Mouse (Mus musculus) limb, embryonic 11.5 days (tissue): Measurements from ENCODE around the gene Map1s. TPM values are rescaled to one million over a fixed set of nuclear protein-coding genes. Genes with fewer than 3 reads are reported as not detected.

Experiments
- ATAC-seq: fragments of 200-750 bp; cut with Nextera tagmentation; 2 replicates; pipeline ENCODE4 v1.8.0; 2017; ENCODE audit warnings: low read depth; ENCODE audit not compliant: insufficient number of reproducible peaks, low FRiP score, low TSS enrichment
- DNase-seq: peaks from one replicate; pipeline ENCODE4 v3.0.0-alpha.2; 2015; ENCODE audit warnings: low spot score
- H3K27ac ChIP-seq: fragments of 300-500 bp; sonication (generic); replicated peaks from 2 replicates; pipeline ENCODE4 v1.5.1; 2014; ENCODE audit warnings: low read depth, mild to moderate bottlenecking, low read length
- H3K27me3 ChIP-seq: fragments of 300-500 bp; sonication (generic); 2 replicates; pipeline ENCODE4 v1.6.1; 2014; ENCODE audit warnings: mild to moderate bottlenecking, low read length, mixed read lengths; ENCODE audit not compliant: control insufficient read depth, insufficient read depth
- H3K36me3 ChIP-seq: fragments of 300-500 bp; sonication (generic); 2 replicates; pipeline ENCODE4 v1.6.1; 2014; ENCODE audit warnings: mild to moderate bottlenecking, low read length, moderate library complexity, mixed read lengths; ENCODE audit not compliant: control insufficient read depth, insufficient read depth
- H3K4me1 ChIP-seq: fragments of 300-500 bp; sonication (generic); 2 replicates; pipeline ENCODE4 v1.6.1; 2014; ENCODE audit warnings: low read length, mixed read lengths; ENCODE audit not compliant: control insufficient read depth, insufficient read depth
- H3K4me2 ChIP-seq: fragments of 300-500 bp; sonication (generic); 2 replicates; pipeline ENCODE4 v1.6.1; 2014; ENCODE audit warnings: low read depth, mild to moderate bottlenecking, moderate library complexity; ENCODE audit not compliant: severe bottlenecking
- H3K4me3 ChIP-seq: fragments of 300-500 bp; sonication (generic); 2 replicates; pipeline ENCODE4 v1.5.1; 2014; ENCODE audit warnings: low read depth, low read length
- H3K9ac ChIP-seq: fragments of 300-500 bp; sonication (generic); 2 replicates; pipeline ENCODE4 v1.6.1; 2014; ENCODE audit warnings: mild to moderate bottlenecking, low read length
- H3K9me3 ChIP-seq: fragments of 300-500 bp; sonication (generic); 2 replicates; pipeline ENCODE4 v1.6.1; 2016; ENCODE audit warnings: low read length; ENCODE audit not compliant: control insufficient read depth
- WGBS: fragments of 180-500 bp; shearing (Covaris S2); extraction: QIAGEN DNeasy Blood & Tissue Kit; methylation state at CpG from one replicate; pipeline ENCODE4 v1.1.7; 2014; 5-methylcytosine and 5-hydroxymethylcytosine counted together
- polyA plus RNA-seq: library from polyadenylated mRNA; unstranded; fragments of >200 nt; fragmentation: Nextera tagmentation; extraction: Ambion mirVana; gene quantifications from 2 replicates; pipeline ENCODE4 v1.2.1, GENCODE M21; 2014

The Map1s gene
- polyA plus RNA-seq, 1 experiment from 2014 or later: 42.3 TPM

DNA sequence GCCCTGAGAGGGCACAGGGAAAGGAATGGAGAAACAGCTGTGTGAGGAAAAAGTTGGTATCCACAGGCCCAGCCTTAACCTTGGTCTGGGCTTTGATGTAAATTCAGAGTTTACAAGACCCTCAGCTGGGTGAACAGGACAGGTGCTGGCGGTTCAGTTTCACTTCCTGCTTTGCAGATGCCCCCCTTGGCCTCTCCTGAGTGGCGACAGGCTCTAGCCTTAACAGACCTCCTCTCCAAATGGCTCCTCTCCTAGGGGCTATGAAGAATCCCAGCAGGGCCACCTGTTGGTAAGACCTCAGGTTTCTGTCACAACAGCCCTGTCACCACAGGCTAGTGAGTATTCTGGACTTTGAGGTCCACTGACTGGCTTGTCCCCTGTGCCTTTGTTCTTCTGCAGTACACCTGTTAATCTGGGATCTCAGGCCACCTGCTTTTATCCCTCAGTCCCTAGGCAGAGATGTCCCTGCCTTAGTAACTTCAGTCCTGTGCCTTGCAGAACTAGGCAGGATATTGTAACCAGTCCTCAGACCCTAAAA, 7.0 kb upstream of the Map1s start:
- no peaks in the 10 kb centered on the region for H3K9me3 ChIP-seq
- no peak overlapping the region for H3K4me2 ChIP-seq
- no peak overlapping the region; the same call in 1 of the 2 replicates for H3K4me3 ChIP-seq
- no peaks in the 10 kb centered on the region; the same call in 1 of the 2 replicates for H3K27me3 ChIP-seq
- DNase-seq: no peak
- no peak for ATAC-seq
- H3K27ac ChIP-seq: no peak overlapping the region
- H3K9ac ChIP-seq: no peak overlapping the region
- H3K36me3 ChIP-seq: peaks cover 12% of the 10 kb centered on the region
- H3K4me1 ChIP-seq: 0 out of 2 replicates have a peak, but pooled peaks cover 3% of the 10 kb centered on the region
- 37% methylated on average over 2 of the region's 2 CpGs for WGBS

DNA sequence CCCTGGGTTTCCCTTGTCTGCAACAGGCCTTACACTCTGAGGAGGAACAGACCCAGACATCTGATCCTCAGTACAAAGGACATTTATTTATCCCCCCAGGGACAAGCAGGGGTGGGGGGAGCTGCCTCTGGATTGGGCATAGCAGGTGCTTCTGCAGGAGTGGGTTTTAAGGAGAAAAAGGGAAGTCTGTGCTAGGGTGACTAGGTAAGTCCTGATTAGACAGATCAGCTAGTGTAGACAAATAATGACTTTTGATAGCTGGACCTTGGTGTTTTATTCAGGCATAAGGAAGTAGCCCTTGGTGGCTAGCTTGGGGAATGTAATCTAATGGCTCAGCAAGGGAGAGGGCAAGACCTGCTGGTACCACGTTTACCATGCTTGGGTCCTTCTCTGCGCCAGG, 6.5 kb upstream of the Map1s start:
- DNase-seq (no peak), ATAC-seq (no peak)
- H3K4me2 ChIP-seq: no peak overlapping the region
- H3K27me3 ChIP-seq: no peaks in the 10 kb centered on the region
- H3K9me3 ChIP-seq: no peaks in the 10 kb centered on the region
- H3K9ac ChIP-seq: no peak overlapping the region
- 0 out of 2 replicates have a peak, but pooled peaks cover 3% of the 10 kb centered on the region for H3K4me1 ChIP-seq
- H3K4me3 ChIP-seq: no peak overlapping the region
- H3K27ac ChIP-seq: no peak overlapping the region
- WGBS: 84% methylated on average over 2 of the region's 2 CpGs
- peaks cover 12% of the 10 kb centered on the region for H3K36me3 ChIP-seq

DNA sequence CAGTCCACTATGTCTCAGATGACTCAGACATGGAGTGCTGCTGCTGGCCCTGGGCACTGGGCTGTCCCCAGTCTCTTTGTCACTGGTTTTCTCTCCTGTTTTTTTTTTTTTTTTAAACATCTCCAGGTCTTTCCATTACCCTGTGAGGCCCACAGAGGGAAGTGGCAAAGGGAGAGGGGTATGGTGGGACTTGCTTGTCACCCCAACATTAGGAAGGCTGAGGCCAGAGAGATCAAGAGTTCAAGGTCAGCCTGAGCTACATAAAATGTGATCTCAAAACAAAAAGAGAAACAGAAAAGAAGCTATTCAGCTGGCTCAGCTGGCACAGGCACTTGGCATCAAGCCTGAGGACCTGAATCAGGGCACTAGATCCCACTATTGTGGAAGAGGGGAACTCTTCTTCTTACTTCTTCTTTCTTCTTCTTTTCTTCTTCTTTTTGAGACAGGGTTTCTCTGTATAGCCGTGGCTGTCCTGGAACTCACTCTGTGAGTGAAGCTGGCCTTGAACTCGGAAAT, 4.8 kb upstream of the Map1s start:
- 0 out of 2 replicates have a peak, but pooled peaks cover under 1% of the 10 kb centered on the region for H3K36me3 ChIP-seq
- ATAC-seq: no peak
- no peak overlapping the region for H3K9ac ChIP-seq
- no peaks in the 10 kb centered on the region for H3K27me3 ChIP-seq
- 0 out of 2 replicates have a peak, but pooled peaks cover 3% of the 10 kb centered on the region for H3K4me1 ChIP-seq
- no peak for DNase-seq
- 79% methylated on average over 2 of the region's 2 CpGs for WGBS
- H3K4me3 ChIP-seq: no peak overlapping the region
- H3K4me2 ChIP-seq: no peak overlapping the region
- H3K9me3 ChIP-seq: no peaks in the 10 kb centered on the region
- no peak overlapping the region for H3K27ac ChIP-seq

DNA sequence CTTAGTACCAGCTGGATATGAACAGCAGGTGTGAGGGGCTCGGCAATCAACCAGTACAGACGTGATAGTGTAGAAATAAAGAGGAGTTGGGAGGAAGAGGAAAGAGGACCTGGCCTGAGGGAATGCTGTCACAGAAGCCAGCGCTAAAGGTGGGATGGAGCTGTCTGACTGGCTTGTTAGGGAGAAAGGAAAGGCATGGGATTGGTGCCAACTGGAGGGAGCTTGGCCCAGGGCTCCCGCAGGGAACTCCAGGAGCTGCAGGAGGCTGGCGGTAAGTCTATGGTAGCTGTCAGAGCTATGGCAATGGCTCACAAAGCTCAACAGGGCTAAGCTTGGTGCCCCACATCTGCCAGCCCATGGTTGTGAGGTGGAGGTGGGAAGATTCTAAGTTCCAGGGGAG, 3.5 kb upstream of the Map1s start:
- no peaks in the 10 kb centered on the region for H3K36me3 ChIP-seq
- 0 out of 2 replicates have a peak overlapping the region, but pooled peaks have one; percentile 27 for H3K9ac ChIP-seq
- H3K27me3 ChIP-seq: no peaks in the 10 kb centered on the region
- no peak overlapping the region for H3K27ac ChIP-seq
- H3K9me3 ChIP-seq: no peaks in the 10 kb centered on the region
- ATAC-seq (no peak), DNase-seq (no peak)
- whole genome bisulfite sequencing: 36% methylated on average over 5 of the region's 5 CpGs
- H3K4me2 ChIP-seq: no peak overlapping the region
- peaks cover 5% of the 10 kb centered on the region for H3K4me1 ChIP-seq
- no peak overlapping the region for H3K4me3 ChIP-seq

DNA sequence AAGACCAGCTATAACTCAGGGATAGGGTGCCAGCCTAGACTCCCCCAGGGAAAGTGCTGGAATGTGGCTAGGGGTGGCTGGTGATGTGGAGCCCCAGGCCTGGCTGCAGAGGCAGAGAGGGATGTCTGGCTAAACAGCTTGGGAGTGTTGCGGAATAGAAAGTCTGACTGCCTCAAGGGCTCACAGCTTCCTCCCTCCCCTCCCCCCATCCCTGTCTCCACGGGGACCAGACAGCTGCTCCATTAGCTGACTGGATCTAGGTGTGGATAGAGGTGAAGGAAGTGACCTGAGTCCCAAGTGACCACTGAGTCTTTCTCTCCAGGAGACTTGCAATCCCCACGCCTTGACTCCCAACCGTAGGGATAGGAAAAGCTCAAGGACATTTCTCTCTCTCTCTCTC, 2.6 kb upstream of the Map1s start:
- Histone ChIP-seq H3K4me3 (no peak overlapping the region), H3K9ac (no peak overlapping the region; the same call in 1 of the 2 replicates), H3K4me2 (no peak overlapping the region), H3K36me3 (no peaks in the 10 kb centered on the region), H3K9me3 (no peaks in the 10 kb centered on the region), H3K4me1 (peaks cover 5% of the 10 kb centered on the region), H3K27ac (no peak overlapping the region), H3K27me3 (no peaks in the 10 kb centered on the region)
- 46% methylated on average over 4 of the region's 4 CpGs for WGBS
- ATAC-seq (no peak), DNase-seq (no peak)

DNA sequence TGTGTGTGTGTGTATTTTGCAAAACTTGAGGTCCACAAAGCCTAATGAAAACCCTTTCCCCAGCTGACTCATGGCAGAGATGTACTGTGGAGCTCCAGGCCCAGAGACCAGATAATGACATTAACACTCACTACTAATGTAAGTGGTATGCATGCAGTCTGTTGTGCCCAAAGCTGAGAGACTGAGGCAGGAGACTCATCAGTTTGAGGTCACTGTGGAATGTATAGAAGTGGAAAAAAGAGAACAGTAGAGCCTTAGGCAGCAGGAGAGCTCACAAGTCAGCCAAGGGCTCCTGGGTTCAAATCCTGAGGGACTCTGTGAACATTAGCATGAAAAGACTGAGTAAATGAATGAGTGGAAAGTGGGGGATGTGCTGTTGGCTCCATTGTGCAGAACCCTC, 2.1 kb upstream of the Map1s start:
- ATAC-seq (no peak), DNase-seq (no peak)
- no peaks in the 10 kb centered on the region for H3K9me3 ChIP-seq
- H3K27ac ChIP-seq: no peak overlapping the region
- H3K9ac ChIP-seq: no peak overlapping the region
- H3K27me3 ChIP-seq: no peaks in the 10 kb centered on the region
- peaks cover 5% of the 10 kb centered on the region for H3K4me1 ChIP-seq
- no peak overlapping the region for H3K4me2 ChIP-seq
- H3K4me3 ChIP-seq: no peak overlapping the region
- no peaks in the 10 kb centered on the region for H3K36me3 ChIP-seq

DNA sequence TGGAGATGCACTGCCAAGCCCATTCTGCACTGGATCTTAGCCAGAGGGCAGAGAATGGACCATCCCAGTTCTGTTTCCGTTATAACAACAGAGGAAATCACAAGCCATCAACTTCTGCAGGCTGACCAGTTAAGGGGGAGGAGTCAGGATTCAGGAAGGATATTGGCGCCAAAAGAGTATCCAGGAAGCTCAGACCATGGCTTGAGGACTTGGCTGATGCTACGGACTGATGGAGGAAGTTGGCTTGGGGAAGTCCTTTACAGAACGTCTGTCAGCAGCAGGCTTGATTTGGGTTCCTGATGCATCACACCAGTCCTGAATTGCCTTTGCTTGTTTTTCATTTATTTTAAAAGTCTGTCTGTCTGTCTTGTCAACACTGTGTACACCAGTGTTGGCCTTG, 1.2 kb upstream of the Map1s start:
- no peaks in the 10 kb centered on the region for H3K9me3 ChIP-seq
- no peaks in the 10 kb centered on the region for H3K36me3 ChIP-seq
- peaks cover 5% of the 10 kb centered on the region for H3K4me1 ChIP-seq
- no peaks in the 10 kb centered on the region for H3K27me3 ChIP-seq
- H3K4me2 ChIP-seq: no peak overlapping the region
- no peak overlapping the region for H3K4me3 ChIP-seq
- ATAC-seq (no peak), DNase-seq (no peak)
- WGBS: 69% methylated on average over 4 of the region's 4 CpGs
- H3K27ac ChIP-seq: no peak overlapping the region
- no peak overlapping the region; the same call in 1 of the 2 replicates for H3K9ac ChIP-seq

DNA sequence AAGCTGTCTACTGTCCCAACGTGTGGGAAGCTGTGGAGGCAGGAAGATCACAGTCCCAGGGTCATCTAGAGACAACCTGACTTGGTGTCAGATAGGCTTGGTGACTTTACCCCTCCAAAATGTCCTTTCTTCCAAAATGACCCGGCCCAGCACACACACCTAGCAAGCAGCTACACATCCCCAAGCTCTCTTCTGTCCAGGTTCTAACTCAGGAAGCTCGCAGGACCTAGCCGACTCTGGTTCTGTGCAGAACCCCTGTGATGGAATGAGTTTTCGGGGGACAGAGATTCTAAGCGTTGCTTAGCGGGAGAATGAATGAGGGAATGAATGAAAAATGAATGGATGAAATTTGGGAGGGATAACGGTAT, 285 bp upstream of the Map1s start:
- 19% methylated on average over 8 of the region's 8 CpGs for WGBS
- Histone ChIP-seq H3K4me1 (peaks cover 5% of the 10 kb centered on the region), H3K9me3 (no peaks in the 10 kb centered on the region), H3K4me2 (peak overlapping the region; percentile 94), H3K4me3 (peak overlapping the region; percentile 95), H3K36me3 (no peaks in the 10 kb centered on the region), H3K9ac (peak overlapping the region; percentile 89), H3K27ac (no peak overlapping the region), H3K27me3 (no peaks in the 10 kb centered on the region)
- no peak for DNase-seq
- ATAC-seq: 0 out of 2 replicates have a peak, but pooled peaks have one; percentile 4

DNA sequence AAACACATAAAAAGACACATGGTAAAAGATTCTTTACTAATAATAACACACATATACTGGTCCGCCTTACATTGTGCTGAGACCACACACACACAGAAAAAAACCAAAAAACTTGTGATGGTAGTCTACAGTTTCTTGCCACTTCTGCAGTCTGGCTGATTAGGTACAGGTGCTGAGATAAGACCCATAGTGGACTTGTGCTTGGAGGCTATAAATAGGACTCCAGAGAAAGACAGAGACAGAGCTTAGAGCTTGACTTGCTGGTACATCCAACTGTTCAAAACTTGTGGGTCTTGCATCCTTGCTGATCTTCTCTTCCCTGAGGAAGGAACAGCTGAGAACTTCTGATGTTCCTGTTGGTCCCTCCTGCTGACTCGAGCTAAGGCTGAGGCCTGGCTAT, 1.8 kb downstream of the Map1s start:
- Histone ChIP-seq H3K27ac (no peak overlapping the region), H3K9ac (no peak overlapping the region), H3K36me3 (peaks cover 9% of the 10 kb centered on the region; the same call in 1 of the 2 replicates), H3K4me2 (no peak overlapping the region), H3K9me3 (no peaks in the 10 kb centered on the region), H3K4me3 (no peak overlapping the region), H3K4me1 (peaks cover 5% of the 10 kb centered on the region), H3K27me3 (no peaks in the 10 kb centered on the region)
- no peak for ATAC-seq
- 93% methylated on average over 2 of the region's 2 CpGs for WGBS
- no peak for DNase-seq
